Mouse (Mus musculus) G1E (cell line): ENCODE measurements around the gene Slc4a7.

ENCODE experiments used
- CTCF ChIP-seq: IDR thresholded peaks from 2 replicates; pipeline ENCODE4 v1.5.1; 2012; ENCODE audit warnings: low read depth, low read length, inconsistent platforms, mixed read lengths
- GATA1 ChIP-seq: IDR thresholded peaks from 2 replicates; pipeline ENCODE4 v1.6.1; 2012; ENCODE audit warnings: borderline replicate concordance, low read length, inconsistent platforms, mixed read lengths
- GATA2 ChIP-seq: IDR thresholded peaks from 2 replicates; pipeline ENCODE4 v1.6.1; 2012; ENCODE audit warnings: low read depth, low read length, inconsistent platforms, borderline replicate concordance
- POLR2AphosphoS5 ChIP-seq: IDR thresholded peaks from 2 replicates; pipeline ENCODE4 v1.6.1; 2012; ENCODE audit warnings: low read depth, low read length, inconsistent platforms; ENCODE audit not compliant: insufficient replicate concordance
- TAL1 ChIP-seq: conservative IDR thresholded peaks from 2 replicates; pipeline ENCODE4 v1.6.1; 2012; ENCODE audit warnings: low read depth, low read length, inconsistent platforms, mixed read lengths

DNA sequence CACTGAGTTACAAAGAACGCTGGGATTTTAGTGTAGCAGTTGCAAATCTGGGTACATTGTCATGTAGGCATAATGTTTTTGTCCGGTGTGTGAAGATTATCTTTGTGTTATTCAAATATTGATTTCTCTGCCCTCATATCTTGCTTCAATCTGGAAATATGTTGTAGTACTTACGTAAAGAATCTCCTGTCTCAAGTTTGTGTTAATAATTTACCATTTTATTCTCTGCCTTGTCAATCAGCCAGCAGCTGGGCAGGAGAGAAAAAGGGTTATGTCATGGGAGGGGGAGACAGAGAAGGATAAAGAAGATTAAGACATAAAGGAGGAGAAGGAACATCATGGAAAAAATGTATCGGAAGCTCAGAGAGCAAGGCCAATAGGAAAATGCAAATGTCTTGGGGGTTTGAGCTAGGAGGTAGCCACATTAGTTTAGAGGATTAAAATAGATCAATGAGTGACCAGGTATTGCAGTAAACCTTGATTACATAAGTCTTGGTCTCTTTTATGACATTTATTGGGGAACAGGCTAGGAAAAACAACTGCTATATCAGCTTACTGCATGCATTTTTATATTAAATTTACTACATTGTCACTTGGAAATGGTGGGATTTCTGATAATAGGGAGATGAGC is 87.9 kb downstream of the Slc4a7 start:
- TF ChIP-seq CTCF (no peak), GATA1 (no peak), POLR2AphosphoS5 (no peak), TAL1 (no peak), GATA2 (no peak)
